Mouse (Mus musculus) CH12.LX (cell line): ENCODE measurements at regions not wholly inside any gene's neighbourhood (a gene's known extent, or its start where the extent isn't known, plus 50 kb on each side); places are given as distances from the start of the nearest gene placed in this dataset.

Experiments
- EP300 ChIP-seq: IDR thresholded peaks from 2 replicates; pipeline ENCODE4 v1.6.1; 2011; ENCODE audit warnings: low read length, improper control_type of control experiment
- MAX ChIP-seq: IDR thresholded peaks from 2 replicates; pipeline ENCODE4 v1.6.1; 2011; ENCODE audit warnings: low read length, improper control_type of control experiment
- POLR2A ChIP-seq: IDR thresholded peaks from 2 replicates; pipeline ENCODE4 v1.6.1; 2011; ENCODE audit warnings: low read depth, mild to moderate bottlenecking, improper control_type of control experiment, low read length
- SMC3 ChIP-seq: IDR thresholded peaks from 2 replicates; pipeline ENCODE4 v1.6.1; 2011; ENCODE audit warnings: low read depth, low read length, improper control_type of control experiment
- TCF12 ChIP-seq: IDR thresholded peaks from 2 replicates; pipeline ENCODE4 v1.6.1; 2014; ENCODE audit warnings: low read depth, mild to moderate bottlenecking, inconsistent platforms, low read length, improper control_type of control experiment

DNA sequence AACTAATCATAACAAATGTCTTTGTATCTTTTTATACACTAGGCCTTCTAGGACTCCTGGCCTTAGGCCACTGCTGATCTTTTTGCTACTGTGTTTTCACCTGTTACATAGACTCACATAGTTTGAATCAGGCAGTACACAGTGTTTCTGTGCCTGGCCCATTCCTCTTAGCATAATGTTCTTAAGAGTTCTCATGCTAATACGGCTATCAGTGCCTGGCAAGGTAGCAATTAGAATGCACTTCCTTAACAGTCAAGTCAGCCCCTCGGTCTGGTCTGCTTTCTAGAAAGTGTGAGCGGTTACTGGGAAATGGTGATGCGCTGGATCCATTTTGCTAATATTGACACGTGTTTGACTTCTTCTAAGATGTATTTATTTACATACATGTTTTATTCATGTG, 54.2 kb upstream of the Lep start:
- TF ChIP-seq EP300: no peak
- no peak for TF ChIP-seq TCF12
- TF ChIP-seq SMC3: no peak
- no peak for TF ChIP-seq MAX
- no peak for TF ChIP-seq POLR2A
